Mouse (Mus musculus) limb, embryonic 14.5 days (tissue): ENCODE data around the gene Eras. TPM values are rescaled to one million over a fixed set of nuclear protein-coding genes. Genes with fewer than 3 reads are reported as not detected.
"Not testable (repeated sequence)": the region's sequence is repeated elsewhere in the genome, so short reads cannot be mapped to it uniquely, and the experiment has no call there.

Source experiments
- ATAC-seq: fragments of 200-750 bp; cut with Nextera tagmentation; 2 replicates; pipeline ENCODE4 v1.8.0; 2017; ENCODE audit warnings: low read depth, moderate number of reproducible peaks, moderate TSS enrichment; ENCODE audit not compliant: low FRiP score
- DNase-seq: peaks from one replicate; pipeline ENCODE4 v3.0.0-alpha.2; 2015; ENCODE audit warnings: low spot score
- H3K27ac ChIP-seq: fragments of 300-500 bp; sonication (generic); replicated peaks from 2 replicates; pipeline ENCODE4 v1.5.1; 2014; ENCODE audit warnings: low read depth, mild to moderate bottlenecking, low read length, moderate library complexity, mixed read lengths
- H3K27me3 ChIP-seq: fragments of 300-500 bp; sonication (generic); 2 replicates; pipeline ENCODE4 v1.6.1; 2014; ENCODE audit warnings: low read length, mixed read lengths; ENCODE audit not compliant: control insufficient read depth, insufficient read depth
- H3K36me3 ChIP-seq: fragments of 300-500 bp; sonication (generic); 2 replicates; pipeline ENCODE4 v1.6.1; 2014; ENCODE audit warnings: mild to moderate bottlenecking, low read length, moderate library complexity, mixed read lengths; ENCODE audit not compliant: control insufficient read depth, insufficient read depth
- H3K4me1 ChIP-seq: fragments of 300-500 bp; sonication (generic); 2 replicates; pipeline ENCODE4 v1.6.1; 2014; ENCODE audit warnings: antibody characterized with exemption, low read length, mixed read lengths; ENCODE audit not compliant: control insufficient read depth, insufficient read depth
- H3K4me2 ChIP-seq: fragments of 300-500 bp; sonication (generic); replicated peaks from 2 replicates; pipeline ENCODE4 v1.6.1; 2014; ENCODE audit warnings: low read depth, mild to moderate bottlenecking, low read length, moderate library complexity; ENCODE audit not compliant: severe bottlenecking
- H3K4me3 ChIP-seq: fragments of 300-500 bp; sonication (generic); replicated peaks from 2 replicates; pipeline ENCODE4 v1.5.1; 2014; ENCODE audit warnings: low read length
- H3K9ac ChIP-seq: fragments of 300-500 bp; sonication (generic); 2 replicates; pipeline ENCODE4 v1.6.1; 2014; ENCODE audit warnings: mild to moderate bottlenecking, low read depth, low read length, moderate library complexity; ENCODE audit not compliant: severe bottlenecking
- H3K9me3 ChIP-seq: fragments of 300-500 bp; sonication (generic); 2 replicates; pipeline ENCODE4 v1.6.1; 2016; ENCODE audit warnings: low read length; ENCODE audit not compliant: control insufficient read depth
- POLR2A ChIP-seq: fragments of 200-500 bp; IDR thresholded peaks from 2 replicates; pipeline ENCODE4 v1.8.0; 2012; ENCODE audit warnings: inconsistent platforms, mild to moderate bottlenecking, moderate library complexity, borderline replicate concordance; ENCODE audit not compliant: insufficient read depth, insufficient read length; ENCODE audit errors: extremely low read depth
- WGBS: fragments of 180-500 bp; shearing (Covaris S2); extraction: QIAGEN DNeasy Blood & Tissue Kit; methylation state at CpG from one replicate; pipeline ENCODE4 v1.1.7; 2014; 5-methylcytosine and 5-hydroxymethylcytosine counted together
- polyA plus RNA-seq, 2 experiments: library from polyadenylated mRNA; depleted of rRNA in 1 of 2; stranded (reverse) in 1 of 2; unstranded in 1 of 2; fragments of >200 nt; fragmentation: Nextera tagmentation in 1 of 2; extraction: Ambion mirVana in 1 of 2; gene quantifications; 2 replicates each; pipeline versions ENCODE4 v1.2.1 to v1.2.3; 2012 to 2014

The Eras gene
- polyA plus RNA-seq, 2 experiments: 0.05 TPM; not detected in 1

GRCm38 (mm10) chrX:7910473-7910872 is 17.9 kb downstream of the Eras start:
- no peak for ATAC-seq
- 61% methylated on average over 6 of the region's 6 CpGs for WGBS
- H3K4me2 ChIP-seq: no peak overlapping the region

DNA sequence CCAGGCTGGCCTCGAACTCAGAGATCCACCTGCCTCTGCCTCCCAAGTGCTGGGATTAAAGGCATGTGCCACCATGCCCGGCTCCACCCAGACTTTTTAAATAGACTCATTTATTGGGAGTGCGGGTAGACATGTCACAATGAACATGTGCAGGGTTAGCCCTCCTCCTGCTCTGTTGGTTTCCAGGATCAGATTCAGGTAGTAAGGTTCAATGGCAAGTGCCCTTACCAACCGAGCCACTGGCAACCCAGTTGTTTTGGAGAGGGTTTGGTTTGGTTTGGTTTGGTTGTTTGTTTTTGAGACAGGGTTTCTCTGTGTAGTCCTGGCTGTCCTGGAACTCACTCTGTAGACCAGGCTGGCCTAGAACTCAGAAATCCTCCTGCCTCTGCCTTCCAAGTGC is 19.2 kb downstream of the Eras start, which contains the start of gene Gm10490:
Gene Gm10490, plus strand, starts transcription at position 301 of the 400 bp plus-strand sequence.
- not testable (repeated sequence) for H3K9me3 ChIP-seq, H3K27me3 ChIP-seq, H3K9ac ChIP-seq, H3K4me2 ChIP-seq, H3K4me1 ChIP-seq, H3K4me3 ChIP-seq, DNase-seq, ATAC-seq, H3K27ac ChIP-seq
- 86% methylated on average over 4 of the region's 4 CpGs for WGBS
- peaks cover 10% of the 10 kb centered on the region for H3K36me3 ChIP-seq

More at GRCm38 (mm10) chrX:7910473-7910872, 17.9 kb downstream of the Eras start:
- TF ChIP-seq POLR2A: no peak
- no peak for DNase-seq
- Histone ChIP-seq H3K9ac (no peak overlapping the region), H3K36me3 (peaks cover 10% of the 10 kb centered on the region), H3K27me3 (no peaks in the 10 kb centered on the region), H3K4me3 (no peak overlapping the region), H3K4me1 (no peaks in the 10 kb centered on the region), H3K27ac (no peak overlapping the region), H3K9me3 (no peaks in the 10 kb centered on the region)

DNA sequence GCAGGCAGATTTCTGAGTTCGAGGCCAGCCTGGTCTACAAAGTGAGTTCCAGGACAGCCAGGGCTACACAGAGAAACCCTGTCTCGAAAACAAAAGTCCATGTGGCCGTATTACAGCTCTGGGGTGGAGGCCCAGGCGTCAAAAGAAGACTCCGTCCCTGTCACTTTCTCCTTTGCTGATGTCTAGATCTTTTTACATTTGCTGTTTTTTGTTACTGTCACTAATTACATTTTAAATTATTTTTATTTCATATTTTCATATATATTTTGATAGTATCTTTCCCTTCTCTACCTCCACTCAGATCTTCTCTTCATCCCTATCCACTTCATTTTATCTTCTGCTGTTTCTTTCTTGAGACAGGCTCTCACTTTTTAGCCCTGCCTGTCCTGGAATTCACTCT is 20.7 kb downstream of the Eras start, which contains the start of gene Gm10491:
Gene Gm10491, minus strand, starts transcription at position 101 of the 400 bp plus-strand sequence.
- Histone ChIP-seq H3K4me3 (no peak within 1 kb of the TSS), H3K36me3 (peaks cover 10% of the 10 kb centered on the region), H3K9me3 (no peaks in the 10 kb centered on the region), H3K4me2 (no peak within 1 kb of the TSS), H3K9ac (no peak within 1 kb of the TSS), H3K4me1 (no peaks in the 10 kb centered on the region), H3K27me3 (no peaks in the 10 kb centered on the region), H3K27ac (no peak within 1 kb of the TSS)
- no peak for TF ChIP-seq POLR2A
- 87% methylated on average over 4 of the region's 5 CpGs for WGBS
- ATAC-seq (no peak), DNase-seq (no peak)

DNA sequence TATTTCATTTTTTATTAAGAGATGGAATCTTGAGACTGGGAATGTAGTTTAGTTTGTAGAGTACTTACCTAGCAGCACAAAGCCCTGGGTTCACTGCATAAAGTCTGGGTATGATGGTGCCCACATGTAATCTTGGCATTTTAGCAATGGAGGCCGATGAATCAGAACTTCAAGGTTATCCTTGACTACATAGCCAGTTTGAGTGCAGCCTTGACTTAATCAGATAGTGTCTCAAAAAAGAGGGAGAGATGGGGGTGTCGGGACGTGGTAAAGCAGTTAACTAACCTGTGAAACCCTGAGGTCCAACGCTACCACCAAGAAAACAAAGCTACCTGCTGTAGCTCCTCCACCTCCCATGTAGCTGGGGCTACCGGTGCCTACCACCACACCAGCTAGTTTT is 24.0 kb downstream of the Eras start:
- Histone ChIP-seq H3K9ac (no peak overlapping the region), H3K9me3 (no peaks in the 10 kb centered on the region), H3K36me3 (peaks cover 10% of the 10 kb centered on the region), H3K4me1 (no peaks in the 10 kb centered on the region; the same call in 1 of the 2 replicates), H3K4me3 (no peak overlapping the region), H3K4me2 (no peak overlapping the region), H3K27ac (no peak overlapping the region), H3K27me3 (no peaks in the 10 kb centered on the region)
- TF ChIP-seq POLR2A: no peak
- ATAC-seq (no peak), DNase-seq (no peak)
- WGBS: 84% methylated on average over 5 of the region's 5 CpGs

- 27% methylated on average over 62 of the region's 62 CpGs for WGBS
- peak within 1 kb of the TSS; percentile 64 for H3K9ac ChIP-seq
- H3K4me3 ChIP-seq: peak within 1 kb of the TSS; percentile 55
- no peaks in the 10 kb centered on the region for H3K9me3 ChIP-seq
- H3K27ac ChIP-seq: peak within 1 kb of the TSS; percentile 76
- H3K36me3 ChIP-seq: 0 out of 2 replicates have a peak, but pooled peaks cover 9% of the 10 kb centered on the region
- TF ChIP-seq POLR2A: 0 out of 2 replicates have a peak, but pooled peaks have one; percentile 17
- DNase-seq: peak; percentile 93
- ATAC-seq: peak; percentile 97
- H3K4me1 ChIP-seq: no peaks in the 10 kb centered on the region; the same call in 1 of the 2 replicates
- H3K27me3 ChIP-seq: no peaks in the 10 kb centered on the region
- H3K4me2 ChIP-seq: peak within 1 kb of the TSS; percentile 53
Measured at GRCm38 (mm10) chrX:7898880-7899874, 29.2 kb downstream of the Eras start, which contains the start of the genes Pqbp1 and Timm17b. Gene Pqbp1 (minus strand): TSS chrX:7899269. Gene Timm17b (plus strand): TSS chrX:7899357.
